Mouse (Mus musculus): ENCODE results near the gene Pkm.

GRCm38 (mm10) chr9:59725515-59725914 lies 69.3 kb downstream of the Pkm start:
- TF ChIP-seq GATA1 (IDR thresholded peaks at IDR 0.05; ENCODE audit: borderline replicate concordance, low read length) (no peak), FLI1 (IDR thresholded peaks at IDR 0.05; ENCODE audit: low read length) (no peak)
